Mouse (Mus musculus) cerebellum, adult (tissue): ENCODE data around the gene Nrgn.

Source experiments
- ATAC-seq: cut with Nextera tagmentation; 2 replicates; pipeline ENCODE4 v1.9.2; 2017; ENCODE audit warnings: mild to moderate bottlenecking, moderate library complexity, mixed read lengths; ENCODE audit not compliant: insufficient number of reproducible peaks, low FRiP score, low TSS enrichment

Gene Nrgn

DNA sequence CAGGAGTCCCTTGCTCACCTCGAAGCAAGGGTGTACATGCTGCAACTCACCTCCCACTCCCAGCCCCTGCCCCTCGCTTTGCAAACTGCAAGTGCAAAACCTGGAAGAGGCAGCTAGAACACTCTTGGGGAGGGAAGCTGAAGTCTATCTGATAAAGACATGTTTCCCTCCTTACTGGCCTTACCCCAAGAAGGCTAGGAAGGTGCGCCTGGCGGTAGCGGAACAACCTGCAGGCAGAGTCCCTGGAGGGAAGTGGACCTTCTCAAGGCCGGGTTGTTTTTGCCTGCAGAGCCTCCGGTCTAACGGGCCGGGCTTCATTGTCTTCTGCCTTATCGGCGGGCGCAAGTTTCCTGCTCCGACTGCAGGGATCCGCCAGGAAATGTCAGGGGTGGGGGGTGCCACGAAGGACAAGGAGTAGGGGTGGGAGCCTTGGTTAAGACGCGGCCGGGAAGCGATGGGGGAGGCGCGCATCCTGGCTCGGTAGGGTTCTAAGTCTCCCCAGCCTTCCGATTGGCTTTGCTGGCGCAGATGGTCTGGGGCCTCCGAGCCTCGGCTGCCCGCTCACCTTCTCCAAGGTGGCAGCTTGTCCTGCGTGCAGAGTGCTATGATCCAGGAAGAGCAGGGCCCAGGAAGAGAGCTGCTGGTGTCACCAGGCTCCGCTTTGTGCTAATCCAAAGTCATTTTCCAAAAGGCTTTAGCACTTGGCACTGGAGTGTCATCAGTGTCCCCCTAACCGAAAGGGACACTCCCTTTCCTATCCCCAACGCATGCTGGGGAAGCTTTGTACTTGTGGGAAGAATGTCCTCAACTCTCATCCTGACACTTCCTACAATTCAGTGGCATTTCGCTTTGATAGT, 22.4 kb downstream of the Nrgn start:
- peak; percentile 80 for ATAC-seq

GRCm38 (mm10) chr9:37528225-37528970, 24.3 kb downstream of the Nrgn start:
- no peak for ATAC-seq

GRCm38 (mm10) chr9:37527396-37528224, 25.1 kb downstream of the Nrgn start, which contains the start of gene Esam:
Gene Esam, plus strand, starts transcription at chr9:37528078.
- no peak for ATAC-seq

DNA sequence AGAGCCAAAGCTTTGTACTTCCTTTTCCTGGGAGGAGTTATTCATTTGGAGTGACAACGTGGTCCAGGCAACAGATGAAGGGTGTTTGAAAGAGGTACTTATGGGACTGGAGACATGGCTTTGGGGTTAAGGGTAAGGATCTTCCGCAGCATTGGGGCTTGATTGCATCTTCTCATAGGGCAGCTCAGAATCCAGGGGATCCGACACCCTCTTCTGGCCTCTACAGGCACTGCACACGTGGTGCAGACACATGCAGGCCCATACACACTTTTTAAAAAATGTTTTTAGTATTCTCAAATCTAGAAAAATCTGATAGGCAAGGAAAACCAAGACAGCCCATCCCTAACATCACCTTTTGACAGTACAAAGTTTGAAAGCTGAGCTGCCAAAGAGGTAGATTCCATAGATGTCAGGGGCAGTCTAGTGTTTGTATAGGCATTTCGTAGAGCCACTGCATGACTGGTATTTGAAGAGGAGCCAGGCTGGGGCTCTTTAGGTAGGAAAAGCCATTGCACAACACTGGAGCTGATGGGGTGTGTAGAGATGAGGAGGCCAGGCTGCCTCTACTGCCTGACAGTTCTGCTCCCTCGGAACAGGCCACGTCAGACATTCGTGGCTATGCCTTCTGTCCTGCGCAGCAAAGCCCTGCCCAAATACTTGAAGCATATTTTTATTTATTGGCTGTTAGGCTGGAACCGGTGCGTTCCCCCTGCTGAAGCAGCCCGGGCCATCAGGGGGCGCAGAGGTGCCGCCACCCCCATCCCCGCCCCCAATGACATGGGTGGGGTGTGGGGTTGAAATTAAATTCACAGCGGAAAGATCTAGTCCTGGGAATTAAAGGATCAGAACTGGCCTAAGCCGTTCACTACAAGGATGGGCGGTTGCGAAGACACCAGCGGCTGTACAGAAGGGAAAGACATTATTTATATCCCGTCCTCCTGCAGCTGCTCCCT, 26.0 kb downstream of the Nrgn start:
- no peak for ATAC-seq

DNA sequence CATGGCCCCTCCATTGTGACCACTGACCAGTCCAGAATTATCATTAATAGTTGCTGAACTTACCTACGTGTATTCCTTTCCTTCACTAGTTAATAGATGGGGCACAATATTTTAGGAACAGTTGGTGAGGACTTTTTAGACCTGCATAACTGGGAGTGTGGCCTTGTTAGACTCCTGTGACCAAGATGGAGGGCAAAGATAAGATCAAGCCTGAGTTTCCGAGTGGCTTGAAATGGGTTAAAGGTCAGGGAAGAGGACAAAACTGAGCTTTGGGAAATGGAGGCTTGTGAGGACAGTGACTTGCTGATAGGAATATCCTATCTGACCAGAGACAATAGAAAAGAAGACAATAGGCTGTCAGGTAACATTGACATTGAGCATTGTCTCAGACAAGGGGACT, 27.2 kb downstream of the Nrgn start:
- ATAC-seq = no peak

- 0 out of 2 replicates have a peak, but pooled peaks have one; percentile 20 for ATAC-seq
These were observed 32.7 kb downstream of the Nrgn start for GRCm38 (mm10) chr9:37519995-37520394.

DNA sequence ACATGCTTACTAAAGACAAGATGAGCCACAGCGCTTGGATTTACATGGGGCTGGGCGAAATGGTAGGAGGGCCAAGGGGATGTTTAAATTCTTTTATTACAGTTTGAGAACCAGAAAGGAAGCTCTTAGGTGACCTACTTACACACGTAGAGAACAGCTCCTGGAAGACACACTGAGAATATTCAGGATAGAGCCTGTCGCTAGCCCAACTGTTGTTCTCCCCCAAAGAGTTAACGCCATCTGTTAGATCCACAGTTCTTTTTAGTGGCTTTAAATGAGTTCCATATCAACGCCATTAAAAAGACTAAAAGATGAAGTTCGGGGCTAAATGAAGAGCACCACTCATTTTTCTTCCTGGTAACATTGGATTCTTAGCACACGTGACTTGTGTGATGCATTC, 33.7 kb downstream of the Nrgn start:
- ATAC-seq = peak; percentile 66; the same call in 1 of the 2 replicates

GRCm38 (mm10) chr9:37517467-37517866, 35.2 kb downstream of the Nrgn start:
- no peak for ATAC-seq

DNA sequence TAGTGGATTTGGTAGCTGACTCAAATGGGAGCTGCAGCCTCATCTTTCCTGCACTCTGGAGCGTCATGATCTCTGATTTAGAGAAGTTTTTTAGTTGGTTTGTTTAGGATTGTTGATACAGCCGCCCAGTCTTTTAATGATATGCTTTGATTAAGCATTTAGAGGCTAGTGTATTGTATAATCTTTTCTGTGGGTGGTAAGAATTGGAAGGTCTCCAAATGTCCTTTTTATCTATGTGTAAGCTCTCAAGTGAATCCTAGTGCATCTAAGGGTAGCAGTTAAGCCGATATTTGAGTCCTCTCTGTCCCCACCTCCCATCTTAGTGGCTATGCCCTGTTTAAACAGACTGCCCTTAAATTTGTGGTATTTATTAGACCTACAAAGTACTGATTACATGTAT, 38.2 kb downstream of the Nrgn start:
- no peak for ATAC-seq

- ATAC-seq = no peak
These were observed 40.6 kb downstream of the Nrgn start for GRCm38 (mm10) chr9:37512097-37512496.

DNA sequence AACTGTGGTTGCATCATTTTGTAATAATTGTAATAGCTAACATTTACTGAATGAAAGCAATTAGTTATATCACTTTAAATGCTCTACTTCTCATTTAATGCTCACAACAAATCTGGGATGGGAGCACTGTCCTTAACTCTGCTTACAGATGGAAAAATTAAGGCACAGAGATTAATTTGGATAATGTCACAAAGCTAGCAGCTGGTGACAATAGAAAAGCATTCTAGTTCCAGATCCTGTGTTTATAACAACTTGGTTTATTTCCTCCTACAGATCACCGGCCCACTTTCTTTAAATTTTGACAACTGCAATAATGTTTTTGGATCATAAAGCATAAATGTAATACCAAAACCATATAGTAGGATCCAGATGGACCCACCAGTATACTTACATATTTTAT, 46.7 kb downstream of the Nrgn start:
- ATAC-seq = no peak

DNA sequence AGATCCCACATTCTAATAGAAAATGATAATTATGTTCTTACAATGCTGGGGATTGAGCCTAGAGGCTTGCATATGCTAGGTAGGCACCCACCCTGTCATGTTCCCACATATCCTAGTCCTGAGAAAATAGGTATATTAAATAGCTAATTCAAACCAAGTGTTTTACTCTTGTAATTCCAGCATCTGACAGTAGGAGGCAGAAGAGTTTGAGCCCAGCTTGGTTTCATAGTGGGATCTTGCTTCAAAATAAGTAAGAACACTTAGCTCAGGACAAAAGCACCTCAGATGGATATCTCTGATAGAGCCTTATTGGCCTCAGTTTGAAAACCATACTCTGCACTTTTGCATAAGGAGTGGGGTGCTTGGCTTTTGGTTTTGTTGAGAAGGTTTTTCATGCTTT, 48.4 kb downstream of the Nrgn start:
- ATAC-seq = no peak

DNA sequence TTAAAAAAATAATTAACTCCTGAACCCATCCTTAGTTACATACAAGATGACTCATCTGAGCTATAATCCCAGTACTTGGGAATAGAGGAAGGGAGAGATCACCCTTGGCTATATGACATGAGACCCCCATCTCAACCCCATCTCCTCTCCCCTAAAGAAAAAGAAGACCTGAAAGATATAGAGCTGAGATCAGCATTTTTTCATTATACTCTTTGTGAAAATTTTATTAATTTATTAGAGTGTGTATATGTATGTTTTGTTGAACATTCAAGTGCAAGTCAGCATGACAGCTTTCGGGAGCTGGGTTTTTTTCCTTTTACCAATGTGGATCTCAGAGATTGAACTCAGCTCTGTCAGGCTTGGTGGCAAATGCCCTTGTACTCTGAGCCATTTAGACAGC, 51.5 kb downstream of the Nrgn start:
- ATAC-seq = no peak

DNA sequence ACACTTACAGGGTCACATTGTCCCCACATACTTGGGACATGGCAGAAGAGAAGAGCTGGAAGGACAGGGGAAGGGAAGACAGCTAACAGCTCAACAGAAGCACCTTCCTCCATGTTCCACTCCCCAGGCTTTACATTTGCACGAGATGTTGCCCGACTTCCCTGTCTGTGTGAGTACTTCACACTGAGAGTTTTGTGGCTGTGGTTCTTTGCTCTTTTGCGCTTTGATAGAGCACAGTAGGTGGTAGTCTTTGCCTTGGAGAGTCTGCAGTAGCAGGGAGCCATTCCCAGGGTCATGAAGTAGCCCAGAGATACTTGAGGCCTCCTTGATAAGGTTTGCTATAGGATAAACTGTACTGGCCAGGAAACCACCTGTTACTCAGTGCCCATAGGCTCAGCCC, 52.5 kb downstream of the Nrgn start:
- no peak for ATAC-seq

GRCm38 (mm10) chr9:37496325-37496724, 56.4 kb downstream of the Nrgn start:
- ATAC-seq = no peak

- ATAC-seq = no peak
These were observed 56.9 kb downstream of the Nrgn start for GRCm38 (mm10) chr9:37495761-37496160.
